Mouse (Mus musculus) adrenal gland, postnatal 14 days (tissue): ENCODE data around the gene Cd163. TPM values are rescaled to one million over a fixed set of nuclear protein-coding genes. Genes with fewer than 3 reads are reported as not detected.
"Not testable (repeated sequence)": the region's sequence is repeated elsewhere in the genome, so short reads cannot be mapped to it uniquely, and the experiment has no call there.

Experiments used
- DNase-seq: peaks from one replicate; pipeline ENCODE4 v3.0.0; 2021; ENCODE audit warnings: mixed read lengths
- long read RNA-seq, 2 experiments: library from polyadenylated mRNA; stranded (forward); transcript quantifications; one replicate each; pipeline ENCODE4 v2.0.0; 2021
- total RNA-seq: library from RNA; stranded (reverse); gene quantifications from 2 replicates; pipeline ENCODE4 v1.2.3, GENCODE M21; 2021

Gene Cd163
- total RNA-seq = 13.1 and 18.3 TPM in 2 replicates
- long read RNA-seq, experiment 1, full-length matches to known transcripts = 3 of 3 reads
- long read RNA-seq, experiment 1, partial matches to known transcripts = 0 of 3 reads
- long read RNA-seq, experiment 1, other reads (novel, unspliced or antisense) = 0 of 3 reads
- long read RNA-seq, experiment 2, full-length matches to known transcripts = 2 of 6 reads
- long read RNA-seq, experiment 2, partial matches to known transcripts = 1 of 6 reads
- long read RNA-seq, experiment 2, other reads (novel, unspliced or antisense) = 3 of 6 reads

DNA sequence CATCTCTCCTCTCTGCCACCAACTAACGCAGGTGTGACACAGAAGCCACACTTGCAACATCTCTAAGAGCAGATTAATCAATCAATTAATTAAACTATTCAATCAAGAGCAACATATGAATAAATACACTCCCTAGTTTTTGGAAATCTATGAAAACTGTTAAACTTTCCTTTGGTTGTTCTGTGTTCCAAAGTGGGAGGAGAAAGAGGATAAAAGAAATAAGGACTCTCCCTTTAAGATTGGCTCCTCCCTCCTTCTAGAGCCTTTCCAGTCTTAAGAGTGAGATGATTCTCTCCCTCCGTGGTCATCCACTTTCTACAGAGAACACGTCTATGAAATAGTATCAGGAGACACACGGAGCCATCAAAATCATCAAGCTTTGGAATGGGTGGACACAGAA lies at the start of gene Cd163:
Gene Cd163, plus strand, starts transcription at position 301 of the 400 bp plus-strand sequence.
- DNase-seq = no peak

DNA sequence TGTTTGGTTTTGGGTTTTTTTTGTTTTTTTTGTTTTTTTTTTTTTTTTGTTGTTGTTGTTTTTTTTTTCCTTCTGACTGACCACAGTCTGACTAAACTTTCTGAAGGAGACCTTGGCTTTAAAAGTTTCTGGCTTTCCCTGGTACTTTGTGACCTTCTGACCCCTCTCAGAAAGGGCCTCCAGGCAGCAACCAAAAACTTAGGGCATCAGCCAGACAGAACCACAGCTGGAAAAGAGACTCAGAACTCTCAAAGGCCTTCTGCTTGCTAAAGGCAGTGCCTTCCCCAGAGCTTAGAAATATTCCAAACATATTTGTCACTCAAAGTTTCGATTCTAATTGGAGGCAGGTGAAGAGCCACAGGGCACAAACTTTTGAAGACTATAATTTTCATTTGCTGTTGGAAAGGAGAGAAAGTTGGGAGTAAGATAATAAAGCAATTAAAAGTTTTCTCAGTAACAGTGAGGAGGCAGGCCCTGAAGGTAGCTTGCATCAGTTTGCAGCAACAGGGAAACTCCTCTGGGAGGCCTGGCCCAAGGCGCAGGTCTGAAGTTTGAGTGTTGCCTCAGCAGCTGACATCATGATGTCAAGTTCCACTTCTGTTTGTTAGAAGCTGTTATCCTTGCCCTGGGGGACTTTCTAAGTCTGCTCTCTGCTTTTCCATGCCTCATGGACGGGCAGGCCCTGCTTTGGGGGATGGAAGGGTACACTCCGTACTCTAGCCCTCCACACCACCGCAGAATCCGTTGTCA lies 48.6 kb upstream of the Cd163 start:
- DNase-seq = peak; percentile 8

DNA sequence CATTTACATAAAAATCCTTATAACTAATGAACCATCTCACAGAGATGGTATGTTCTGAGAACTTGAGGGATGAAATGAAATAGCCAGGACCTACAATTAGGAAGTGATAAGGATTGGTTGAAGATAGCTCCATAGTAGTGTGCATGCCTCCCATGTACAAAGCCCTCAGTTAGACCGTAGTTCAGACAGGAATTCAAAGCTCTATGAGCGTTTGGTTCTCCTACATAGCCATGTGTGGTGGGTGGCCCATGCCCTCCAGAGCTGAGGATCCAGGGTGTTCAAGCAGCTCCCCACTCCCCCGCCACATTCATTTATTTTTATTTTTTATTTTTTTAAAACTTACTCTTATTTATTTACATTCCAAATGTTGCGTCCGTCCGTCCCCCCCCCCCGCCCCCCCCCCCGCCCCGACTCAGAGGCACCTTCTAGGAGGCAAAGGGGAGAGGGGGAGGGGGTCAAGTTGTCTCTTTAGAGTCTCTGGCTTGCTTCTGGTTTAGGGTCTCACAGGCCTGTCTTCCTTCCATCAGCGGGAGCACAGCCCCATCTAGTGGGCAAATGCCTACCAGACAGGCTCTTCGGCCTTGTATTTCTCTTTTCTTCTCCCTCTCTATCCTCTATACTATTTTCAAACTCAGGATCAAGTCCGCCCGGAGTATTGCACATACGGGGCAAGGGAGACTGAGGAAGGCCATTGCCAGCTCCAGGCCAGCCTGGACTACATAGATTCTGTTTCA lies 44.1 kb upstream of the Cd163 start:
- DNase-seq = peak; percentile 75

DNA sequence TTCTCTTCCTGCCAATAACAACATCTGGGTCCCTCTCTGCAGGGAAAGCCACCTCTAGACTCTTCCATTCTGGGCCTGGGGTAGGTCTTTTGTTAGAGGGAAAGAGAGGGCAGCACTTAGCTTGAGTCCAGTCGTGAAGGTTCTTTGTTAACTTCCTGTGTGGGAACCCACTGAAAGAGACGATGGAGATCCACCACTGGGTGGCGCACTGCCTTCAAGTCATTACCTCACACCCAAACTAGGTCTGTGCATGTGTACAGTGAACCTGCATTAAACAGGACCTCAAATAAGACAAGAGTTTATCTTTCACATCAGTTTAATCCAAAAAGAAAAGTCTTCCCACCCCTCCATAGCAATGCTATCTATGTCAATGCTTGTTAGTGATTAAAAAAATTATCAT lies 41.8 kb upstream of the Cd163 start:
- peak; percentile 78 for DNase-seq

DNA sequence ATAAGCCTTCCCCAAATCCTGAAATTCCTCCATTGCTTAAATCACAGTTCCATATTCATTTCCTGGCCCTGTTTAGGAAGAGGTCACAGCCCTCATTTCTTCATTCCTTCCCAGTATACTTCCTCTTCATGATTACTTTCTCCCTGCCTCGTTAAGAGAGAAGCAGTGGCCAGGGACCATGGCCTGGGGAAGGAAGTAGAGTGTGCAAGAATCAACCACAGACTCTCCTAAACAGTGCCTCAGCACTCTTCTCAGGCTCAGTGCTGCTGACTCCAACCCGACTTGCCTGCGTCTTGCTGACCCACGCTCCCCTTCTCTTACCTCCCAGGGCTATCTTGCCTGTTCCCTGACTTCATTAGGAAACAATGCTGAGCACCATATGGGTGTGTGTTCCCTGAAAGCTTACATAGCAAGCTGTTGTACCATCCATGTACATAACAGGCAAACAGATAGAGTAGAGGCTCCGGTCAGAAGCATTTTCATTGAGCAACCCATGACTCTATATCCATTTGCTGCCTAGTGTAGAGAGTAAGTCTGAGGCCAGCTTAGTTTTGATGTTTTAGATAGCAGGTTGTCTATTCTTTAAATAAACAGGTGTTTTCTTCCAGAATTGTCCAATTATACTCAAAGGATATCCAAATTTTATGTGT lies 31.1 kb upstream of the Cd163 start:
- DNase-seq = no peak

DNA sequence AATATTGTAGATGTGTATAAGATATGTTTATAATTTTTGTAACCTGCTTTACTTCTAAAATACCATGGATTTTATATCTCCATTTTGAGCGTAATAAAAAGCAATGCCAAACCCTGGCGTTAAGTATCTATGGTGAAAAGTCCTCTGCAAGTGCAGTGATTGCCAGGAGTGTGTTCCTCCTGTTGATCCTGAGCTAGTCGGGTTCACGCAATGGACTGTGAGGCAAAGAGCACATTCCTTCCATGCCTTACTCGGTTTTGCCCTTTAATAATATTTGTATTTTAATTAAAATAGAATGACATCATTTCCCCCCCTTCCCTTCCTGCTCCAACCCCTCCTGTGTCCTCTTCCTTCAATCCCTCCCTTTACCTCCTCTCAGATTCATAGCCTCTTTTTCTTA lies 26.8 kb upstream of the Cd163 start:
- DNase-seq = no peak

DNA sequence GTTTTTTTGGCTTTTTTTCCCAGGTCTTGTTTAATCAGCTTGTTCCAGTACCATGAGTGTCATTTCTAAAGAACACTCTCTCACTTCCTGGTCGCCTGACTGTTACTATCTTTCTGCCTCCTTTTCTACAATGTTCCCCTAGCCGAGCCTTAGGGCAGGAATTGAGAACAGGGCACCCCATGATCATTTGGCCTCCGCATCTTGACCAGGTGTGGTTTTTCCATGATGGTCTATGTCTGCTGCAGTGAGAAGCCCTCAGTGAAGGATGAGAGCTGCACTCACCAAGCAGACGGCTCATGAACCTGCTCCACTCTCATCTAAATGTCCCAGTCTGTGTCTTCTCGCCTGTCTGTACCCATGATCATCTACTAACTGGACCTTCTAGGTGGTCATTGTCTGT lies 26.2 kb upstream of the Cd163 start:
- no peak for DNase-seq

DNA sequence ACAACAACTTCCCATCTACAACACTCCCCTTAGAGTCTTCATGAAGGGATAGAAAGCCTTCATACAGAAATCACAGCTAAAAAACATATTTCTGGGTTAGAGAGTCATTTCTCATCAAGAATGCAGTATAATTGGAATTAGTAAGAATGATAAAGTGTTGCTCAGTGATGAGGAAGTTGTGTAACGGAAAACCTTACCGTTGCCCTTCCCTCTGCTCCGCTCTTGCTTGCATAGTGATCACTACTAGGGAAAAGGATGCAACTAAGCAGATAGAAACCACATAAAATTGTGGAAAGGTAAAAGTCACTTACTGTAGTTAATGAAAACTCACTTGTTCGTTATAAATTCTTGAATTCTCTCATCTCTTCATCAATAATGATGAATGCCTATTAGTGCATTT lies 21.7 kb upstream of the Cd163 start:
- no peak for DNase-seq

DNA sequence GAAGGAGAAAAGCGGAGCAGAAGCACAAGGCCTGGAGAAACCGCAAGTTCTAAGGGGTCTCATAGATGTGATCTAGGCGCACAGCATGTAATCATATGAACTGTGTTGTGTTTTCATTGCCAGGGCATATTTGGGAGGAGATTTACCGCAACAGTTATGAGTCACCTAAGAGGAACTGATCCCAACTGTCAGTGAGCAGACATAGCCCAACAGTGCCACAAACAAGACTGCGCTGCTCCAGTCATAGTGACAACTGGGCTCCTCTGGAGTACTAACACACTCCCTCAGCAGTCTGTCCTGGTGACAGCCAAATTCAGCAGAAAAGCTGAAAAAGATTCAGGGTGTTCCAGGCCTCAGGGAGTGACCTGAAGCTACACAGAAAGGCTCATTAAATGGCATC lies 7.1 kb upstream of the Cd163 start:
- DNase-seq = not testable (repeated sequence)

DNA sequence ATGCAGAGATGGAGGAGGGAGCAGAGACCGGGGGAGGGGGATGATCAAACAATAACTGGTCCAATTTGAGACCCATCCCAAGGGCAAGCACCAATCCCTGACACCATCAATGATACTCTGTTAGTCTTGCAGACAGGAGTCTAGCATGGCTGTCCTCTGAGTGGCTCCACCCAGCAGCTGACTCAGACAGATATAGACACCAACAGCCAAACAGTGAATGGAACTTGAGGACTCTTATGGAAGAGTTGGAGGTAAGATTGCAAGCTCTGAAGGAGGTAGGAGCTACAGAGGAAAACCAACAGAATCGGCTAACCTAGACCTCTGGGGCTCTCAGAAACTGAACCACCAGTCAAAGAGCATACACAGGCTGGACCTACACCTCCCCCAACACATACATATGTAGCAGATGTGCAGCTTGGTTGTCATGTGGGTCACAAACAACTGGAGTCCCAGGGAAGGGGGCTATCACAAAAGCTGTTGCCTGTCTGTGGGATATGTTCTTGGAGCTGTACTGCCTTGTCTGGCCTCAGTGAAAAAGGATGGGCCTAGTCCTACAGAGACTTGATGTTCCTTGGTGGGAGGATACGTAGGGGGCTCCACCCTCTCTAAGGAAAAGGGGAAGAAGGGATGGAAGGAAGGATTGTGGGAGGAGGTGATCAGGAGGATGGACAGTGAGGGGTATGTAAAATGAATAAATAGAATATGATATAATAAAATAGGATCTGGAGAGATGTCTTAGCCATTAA lies 2.8 kb upstream of the Cd163 start:
- no peak for DNase-seq

DNA sequence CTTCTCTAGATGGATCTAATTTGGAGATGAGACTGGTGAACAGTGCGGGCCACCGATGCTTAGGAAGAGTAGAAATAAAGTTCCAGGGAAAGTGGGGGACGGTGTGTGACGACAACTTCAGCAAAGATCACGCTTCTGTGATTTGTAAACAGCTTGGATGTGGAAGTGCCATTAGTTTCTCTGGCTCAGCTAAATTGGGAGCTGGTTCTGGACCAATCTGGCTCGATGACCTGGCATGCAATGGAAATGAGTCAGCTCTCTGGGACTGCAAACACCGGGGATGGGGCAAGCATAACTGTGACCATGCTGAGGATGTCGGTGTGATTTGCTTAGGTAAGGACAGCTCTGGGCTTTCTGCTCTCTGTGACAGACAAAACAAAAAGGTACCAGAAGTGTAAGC lies 4.5 kb downstream of the Cd163 start:
- no peak for DNase-seq

DNA sequence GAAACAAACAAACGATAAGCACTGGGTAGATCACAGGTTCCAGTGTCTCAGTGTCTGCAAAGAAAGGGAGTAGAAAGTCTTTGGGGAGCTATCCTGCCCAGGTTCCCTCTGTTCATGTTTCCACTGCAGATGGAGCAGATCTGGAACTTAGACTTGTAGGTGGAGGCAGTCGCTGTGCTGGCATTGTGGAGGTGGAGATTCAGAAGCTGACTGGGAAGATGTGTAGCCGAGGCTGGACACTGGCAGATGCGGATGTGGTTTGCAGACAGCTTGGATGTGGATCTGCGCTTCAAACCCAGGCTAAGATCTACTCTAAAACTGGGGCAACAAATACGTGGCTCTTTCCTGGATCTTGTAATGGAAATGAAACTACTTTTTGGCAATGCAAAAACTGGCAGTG lies 7.8 kb downstream of the Cd163 start:
- DNase-seq = no peak

DNA sequence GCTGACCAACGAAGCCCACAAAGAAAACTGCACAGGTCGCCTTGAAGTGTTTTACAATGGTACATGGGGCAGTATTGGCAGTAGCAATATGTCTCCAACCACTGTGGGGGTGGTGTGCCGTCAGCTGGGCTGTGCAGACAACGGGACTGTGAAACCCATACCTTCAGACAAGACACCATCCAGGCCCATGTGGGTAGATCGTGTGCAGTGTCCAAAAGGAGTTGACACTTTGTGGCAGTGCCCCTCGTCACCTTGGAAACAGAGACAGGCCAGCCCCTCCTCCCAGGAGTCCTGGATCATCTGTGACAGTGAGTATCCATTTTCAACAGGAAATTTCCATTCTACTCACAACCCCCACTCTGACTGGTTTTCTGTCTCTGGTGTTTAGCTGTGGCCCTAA lies 15.9 kb downstream of the Cd163 start:
- DNase-seq = no peak

DNA sequence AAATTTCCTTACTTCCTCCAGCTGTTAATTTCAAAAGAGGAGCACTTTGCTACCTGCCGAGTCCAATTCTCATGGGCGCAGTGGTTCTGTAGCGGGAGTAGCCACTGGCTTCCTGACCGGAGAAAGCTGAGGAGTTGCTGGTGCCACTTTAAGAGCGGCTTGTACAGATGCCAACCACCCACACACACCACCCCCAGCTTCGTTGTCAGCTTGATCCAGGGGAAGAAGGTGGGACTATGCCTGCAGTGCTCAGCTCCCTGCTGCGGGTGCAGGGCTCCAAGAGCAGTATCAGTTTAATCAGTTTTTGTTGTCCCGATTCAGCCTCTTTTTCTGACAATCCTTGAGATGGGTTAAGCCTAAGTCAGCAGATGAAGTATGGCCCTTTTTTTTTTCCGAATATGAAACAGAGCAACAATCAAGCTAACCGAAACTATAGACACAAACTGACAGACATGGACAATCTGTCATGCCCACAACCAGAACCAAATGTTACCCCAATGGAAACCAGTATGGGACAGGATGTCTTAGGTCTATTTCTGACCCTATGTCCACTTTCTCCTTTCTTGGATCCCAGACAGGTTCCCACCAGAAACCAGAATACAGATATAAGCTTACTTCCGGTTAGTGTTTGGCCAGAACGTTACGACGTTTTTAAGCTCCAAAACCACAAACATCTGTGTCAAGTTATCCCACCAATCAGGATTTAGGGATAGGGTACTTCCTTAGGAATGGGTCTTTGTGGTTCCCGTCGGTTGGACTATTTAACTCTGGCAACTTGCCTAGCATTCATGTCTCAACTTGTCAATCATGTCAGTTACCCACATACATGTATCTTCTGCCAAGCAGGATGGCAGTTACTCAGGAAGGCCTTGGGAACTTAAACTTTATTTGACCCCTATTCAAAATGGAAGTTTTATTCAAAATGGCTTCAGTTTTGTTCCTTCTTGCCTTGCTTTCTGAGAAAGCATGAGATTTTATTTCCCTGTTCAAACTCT lies 17.3 kb downstream of the Cd163 start:
- DNase-seq = no peak

DNA sequence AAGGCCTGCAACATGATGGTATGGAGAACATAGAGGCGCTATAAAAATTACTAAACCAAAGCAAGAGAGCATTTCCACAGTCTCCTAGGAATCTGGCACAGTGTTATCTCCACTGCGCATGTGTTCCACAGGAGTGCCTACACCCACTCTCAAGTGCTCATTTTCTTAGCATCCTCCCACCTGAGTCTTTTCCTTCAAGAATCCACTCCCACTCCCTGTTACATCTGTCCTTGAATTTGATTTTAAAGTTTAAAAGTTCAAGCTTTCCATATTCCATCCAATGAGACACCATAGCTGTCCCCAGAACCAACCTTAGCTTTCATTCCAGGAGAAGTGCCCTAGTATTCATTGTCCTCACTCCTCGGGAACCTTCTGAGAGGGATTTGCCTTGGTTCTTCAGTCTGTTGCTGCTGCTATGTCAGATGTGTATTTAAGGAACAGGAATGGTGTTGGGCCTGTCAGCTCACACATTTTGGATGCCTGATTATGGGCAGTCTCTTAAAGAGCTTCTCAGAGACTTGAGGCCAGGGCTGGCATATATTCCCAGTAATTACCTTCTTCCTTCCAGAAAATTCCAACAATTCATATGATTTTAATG lies 24.0 kb downstream of the Cd163 start:
- DNase-seq = no peak

DNA sequence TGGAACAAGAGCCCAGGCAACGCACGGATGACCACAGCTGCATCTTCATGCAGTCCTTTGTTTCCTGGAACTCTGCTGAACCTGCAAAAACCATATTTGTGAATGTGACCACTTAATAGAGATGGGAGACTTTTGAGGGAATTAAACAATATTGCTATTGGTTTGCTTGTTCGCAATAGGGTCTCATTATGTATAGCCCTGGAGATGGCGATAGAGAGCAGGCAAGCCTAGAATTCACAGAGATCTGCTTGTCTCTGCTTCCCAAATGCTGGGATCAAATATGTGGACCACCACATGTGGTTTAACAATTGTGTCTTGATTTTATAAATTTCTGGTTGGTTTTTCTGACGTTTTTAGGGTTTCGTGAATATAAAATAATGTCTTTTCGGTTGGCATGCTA lies 25.2 kb downstream of the Cd163 start:
- DNase-seq = no peak

DNA sequence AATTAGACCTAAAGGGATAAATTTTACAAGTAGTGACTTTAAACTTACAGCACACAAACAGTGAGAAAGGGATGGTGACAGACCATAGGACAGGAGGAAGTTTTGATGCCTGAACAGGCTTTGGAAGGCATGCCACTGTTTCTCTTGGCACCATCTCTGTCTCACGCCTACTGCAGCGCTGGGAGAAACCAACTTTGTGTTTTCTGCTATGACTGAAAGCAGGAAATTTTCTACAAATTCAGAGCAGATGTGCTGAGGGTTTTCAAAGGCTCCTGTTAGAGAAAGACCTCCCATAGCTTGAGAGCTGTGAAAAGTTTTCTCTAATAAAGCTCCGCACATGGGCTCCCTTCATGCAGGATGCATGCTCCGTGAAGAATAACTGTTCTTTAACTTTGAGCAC lies 40.6 kb downstream of the Cd163 start:
- no peak for DNase-seq

DNA sequence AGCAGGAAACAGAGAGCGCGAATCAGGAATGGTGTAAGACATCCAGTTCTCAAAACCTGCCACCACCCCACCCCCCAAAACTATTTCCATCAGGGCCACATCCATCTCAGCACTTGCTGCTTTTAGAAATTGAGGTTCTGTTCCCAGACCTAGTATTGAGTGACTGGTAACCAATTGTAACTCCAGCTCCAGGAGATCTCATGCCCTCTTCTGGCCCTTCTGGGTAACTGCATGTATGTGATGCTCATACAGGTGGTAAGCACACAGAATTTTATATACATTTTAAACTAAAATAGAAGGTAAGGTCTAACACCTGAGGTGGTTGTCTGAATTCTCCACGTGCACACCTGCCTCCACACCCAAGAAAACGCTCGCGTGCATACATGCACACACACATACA lies 42.2 kb downstream of the Cd163 start:
- no peak for DNase-seq

DNA sequence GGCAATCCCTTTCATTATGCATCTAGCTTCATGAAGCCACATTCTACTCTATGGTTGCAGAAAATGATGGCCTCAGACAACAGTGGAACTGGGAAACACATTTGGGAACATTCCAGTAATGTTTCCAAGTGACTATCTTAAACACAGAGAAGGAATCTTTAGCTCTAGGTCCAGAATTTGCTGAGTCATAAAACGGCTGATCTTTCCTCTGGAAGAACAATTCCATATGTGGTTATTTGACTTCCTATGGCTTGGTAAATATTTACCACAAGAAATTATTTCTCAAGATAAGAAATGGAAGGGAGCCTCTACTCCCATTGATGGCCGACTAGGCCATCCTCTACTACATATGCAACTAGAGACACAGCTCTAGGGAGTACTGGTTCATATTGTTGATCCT lies 48.8 kb downstream of the Cd163 start:
- DNase-seq = no peak

DNA sequence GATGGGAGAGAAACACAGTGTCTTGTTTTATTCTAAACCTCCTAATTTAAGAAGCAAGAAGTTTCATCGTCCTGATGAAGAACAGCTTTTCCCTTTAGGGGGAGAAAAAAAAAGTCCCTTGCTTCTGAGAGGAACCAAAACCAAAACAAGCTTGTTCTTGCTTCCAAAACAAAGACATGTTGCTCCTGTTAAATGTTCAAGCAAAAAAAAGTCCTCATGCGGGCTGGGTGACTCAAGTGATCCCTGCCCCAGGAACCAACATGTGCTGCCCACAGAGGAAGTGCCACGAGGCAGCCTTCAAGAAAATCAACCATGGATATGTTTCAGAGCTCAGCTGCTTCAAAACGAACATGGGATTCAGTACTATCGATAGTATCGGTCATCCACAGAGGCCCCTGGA lies 54.5 kb downstream of the Cd163 start:
- DNase-seq = no peak
